Mouse (Mus musculus): Measurements from ENCODE around the gene Neurl1b.

DNA sequence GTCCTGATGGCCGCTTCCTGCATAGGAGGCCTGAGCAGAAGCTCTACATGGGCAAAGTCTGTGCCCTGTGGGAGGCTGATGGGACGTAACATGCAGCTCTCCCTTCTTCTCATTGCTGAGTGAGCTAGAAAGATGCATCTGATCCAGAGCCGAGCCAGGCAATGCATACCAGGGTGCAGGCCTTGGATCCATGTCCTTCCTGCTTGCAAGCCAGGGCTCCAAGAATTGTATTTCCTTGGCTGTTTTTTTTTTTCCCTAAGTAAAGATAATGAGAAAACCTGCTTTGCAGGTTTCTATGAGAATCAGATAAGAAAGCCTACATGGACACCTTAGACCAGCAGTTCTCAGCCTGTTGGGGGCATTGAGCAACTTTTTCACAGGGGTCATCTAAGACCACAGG, 30.5 kb upstream of the Neurl1b start:
- no peak for TF ChIP-seq HCFC1 (IDR thresholded peaks at IDR 0.05; ENCODE audit: borderline replicate concordance, insufficient read depth, low read length)
- TF ChIP-seq ZNF384 (IDR thresholded peaks at IDR 0.05; ENCODE audit: low read depth, low read length), result no peak

Data from ES-E14 (cell line).